Mouse (Mus musculus): ENCODE measurements around the gene Zfp941.

DNA sequence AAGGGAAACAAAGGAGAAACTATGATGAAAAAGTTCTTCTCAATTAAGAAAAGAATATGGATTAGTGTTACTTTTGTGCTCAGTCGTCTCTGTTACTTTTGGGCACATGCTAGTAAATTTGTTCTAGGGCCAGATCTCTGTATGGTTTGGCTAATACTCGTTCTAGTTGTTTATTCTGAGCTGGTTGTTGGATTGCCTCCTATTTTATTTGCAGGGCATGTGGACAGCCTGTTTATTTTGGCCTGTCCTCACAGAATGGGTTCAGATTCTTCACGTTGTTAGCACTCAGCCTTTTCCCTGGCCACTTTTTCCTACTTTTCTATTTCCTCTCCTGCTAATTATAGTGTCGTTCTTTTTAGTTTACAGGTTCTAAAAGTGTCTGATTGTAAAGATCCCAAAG, 28.4 kb downstream of the Zfp941 start:
- no peak for TF ChIP-seq CTCF (IDR thresholded peaks at IDR 0.05)
- TF ChIP-seq POLR2A (IDR thresholded peaks at IDR 0.05; ENCODE audit: insufficient read depth, low read depth, low read length): no peak
- TF ChIP-seq EP300 (IDR thresholded peaks at IDR 0.05; ENCODE audit: insufficient read depth, low read depth, low read length): no peak

Data from heart, adult 2 months (tissue).